Mouse (Mus musculus): Measurements from ENCODE around the gene Gm3646. TPM values are rescaled to one million over a fixed set of nuclear protein-coding genes. Genes with fewer than 3 reads are reported as not detected.

The Gm3646 gene
- polyA plus RNA-seq, 1 experiment from 2014 or later: not detected

DNA sequence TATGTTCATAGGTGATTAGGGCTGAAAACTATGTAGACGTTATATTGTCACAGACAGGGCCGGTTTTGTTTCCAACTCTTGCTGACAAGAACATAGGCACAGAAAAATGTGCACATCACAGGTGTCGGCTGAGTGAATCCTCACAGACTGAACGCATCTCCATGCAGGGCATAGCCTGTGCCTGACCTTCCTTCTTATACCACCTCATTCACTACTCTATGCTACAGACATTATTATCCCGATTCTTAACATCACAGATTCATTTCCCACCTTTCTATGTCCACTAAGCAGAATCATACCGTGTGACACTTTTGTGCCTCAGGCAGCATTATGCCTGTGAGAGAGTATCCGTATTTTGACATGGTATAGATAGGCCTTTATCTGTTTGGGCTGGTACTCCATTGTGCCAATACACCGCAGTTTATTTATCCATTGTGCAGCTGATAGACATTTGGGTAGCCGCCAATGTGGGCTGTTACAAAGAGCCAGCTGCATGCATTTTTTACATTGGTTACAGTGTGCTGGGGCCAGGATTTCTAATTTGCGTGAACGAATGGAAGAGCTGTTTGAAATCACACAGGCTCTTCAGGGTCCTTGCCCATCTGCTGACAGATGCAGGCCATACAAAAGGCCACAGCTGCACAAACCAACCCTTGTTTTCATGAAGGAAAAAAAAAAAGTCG is 33.5 kb upstream of the Gm3646 start:
- DNase-seq (ENCODE audit: low spot score, missing footprints) (peak; percentile 79), ATAC-seq (ENCODE audit: low FRiP score) (peak; percentile 85)
- Histone ChIP-seq H3K9me3 (ENCODE audit: control insufficient read depth, low read length) (no peaks in the 10 kb centered on the region), H3K9ac (ENCODE audit: low read length) (no peak overlapping the region), H3K27ac (ENCODE audit: low read depth, low read length) (peak overlapping the region; percentile 54), H3K4me2 (no peak overlapping the region), H3K27me3 (ENCODE audit: control insufficient read depth, insufficient read depth, low read length) (no peaks in the 10 kb centered on the region), H3K4me1 (ENCODE audit: control insufficient read depth, insufficient read depth, low read length) (peaks cover 6% of the 10 kb centered on the region), H3K36me3 (ENCODE audit: control insufficient read depth, insufficient read depth, low read length) (no peaks in the 10 kb centered on the region), H3K4me3 (ENCODE audit: low read depth, low read length) (no peak overlapping the region)
- WGBS: 71% methylated on average over 12 of the region's 12 CpGs

DNA sequence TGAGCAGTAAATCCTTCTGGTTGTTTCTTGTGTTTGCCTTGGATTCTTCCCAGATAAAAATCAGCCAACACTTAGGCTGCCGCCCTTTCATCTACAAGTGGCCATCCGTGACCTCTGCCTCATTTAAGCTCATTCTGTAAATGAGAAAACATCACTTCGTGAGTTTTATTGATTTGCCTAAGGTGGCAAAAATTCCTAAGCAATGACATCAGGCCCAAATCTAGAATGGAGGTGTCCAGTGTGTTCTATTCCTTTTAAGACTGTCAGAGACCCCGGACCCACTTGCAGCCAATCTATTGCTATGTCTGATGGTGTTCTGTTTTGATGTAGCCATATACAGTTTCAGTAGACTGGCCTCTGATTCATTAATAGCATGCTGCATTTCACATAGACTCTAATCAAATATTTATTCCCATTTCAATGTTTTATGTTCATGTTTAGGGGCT is 26.5 kb upstream of the Gm3646 start:
- no peaks in the 10 kb centered on the region for H3K27me3 ChIP-seq (ENCODE audit: control insufficient read depth, insufficient read depth, low read length)
- 84% methylated on average over 4 of the region's 4 CpGs for WGBS
- no peak overlapping the region for H3K4me2 ChIP-seq
- H3K9me3 ChIP-seq (ENCODE audit: control insufficient read depth, low read length): no peaks in the 10 kb centered on the region
- no peak overlapping the region for H3K9ac ChIP-seq (ENCODE audit: low read length)
- H3K4me3 ChIP-seq (ENCODE audit: low read depth, low read length): no peak overlapping the region
- ATAC-seq (ENCODE audit: low FRiP score): no peak
- H3K27ac ChIP-seq (ENCODE audit: low read depth, low read length): no peak overlapping the region
- no peaks in the 10 kb centered on the region for H3K36me3 ChIP-seq (ENCODE audit: control insufficient read depth, insufficient read depth, low read length)
- DNase-seq (ENCODE audit: low spot score, missing footprints): no peak
- H3K4me1 ChIP-seq (ENCODE audit: control insufficient read depth, insufficient read depth, low read length): no peaks in the 10 kb centered on the region

- Histone ChIP-seq H3K4me1 (ENCODE audit: control insufficient read depth, insufficient read depth, low read length) (no peaks in the 10 kb centered on the region), H3K4me2 (no peak overlapping the region), H3K27me3 (ENCODE audit: control insufficient read depth, insufficient read depth, low read length) (no peaks in the 10 kb centered on the region), H3K9me3 (ENCODE audit: control insufficient read depth, low read length) (no peaks in the 10 kb centered on the region), H3K9ac (ENCODE audit: low read length) (no peak overlapping the region), H3K27ac (ENCODE audit: low read depth, low read length) (no peak overlapping the region), H3K4me3 (ENCODE audit: low read depth, low read length) (no peak overlapping the region), H3K36me3 (ENCODE audit: control insufficient read depth, insufficient read depth, low read length) (no peaks in the 10 kb centered on the region)
- peak; percentile 35 for DNase-seq (ENCODE audit: low spot score, missing footprints)
- WGBS: 92% methylated on average over 11 of the region's 11 CpGs
- ATAC-seq (ENCODE audit: low FRiP score): no peak
Measured at GRCm38 (mm10) chr1:39830786-39831593, 25.9 kb upstream of the Gm3646 start.

DNA sequence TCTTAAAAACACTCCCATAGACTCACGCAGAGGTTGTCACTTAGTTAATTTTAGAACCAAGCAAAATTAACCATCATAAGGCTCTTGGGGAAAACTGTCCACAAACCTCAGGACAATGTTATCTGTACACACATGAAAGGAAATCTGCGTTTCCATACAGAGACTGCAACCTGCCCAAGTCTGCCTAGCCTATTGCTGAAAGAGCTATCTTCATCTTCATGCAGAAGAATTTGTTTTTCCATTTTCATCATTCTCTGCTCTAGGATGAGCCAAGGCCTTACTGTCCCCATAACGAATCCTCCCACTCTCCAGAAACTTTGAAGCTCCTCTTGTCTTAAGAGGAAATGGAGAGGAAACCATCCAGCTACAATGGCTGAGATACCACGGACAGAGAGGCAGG is 19.8 kb upstream of the Gm3646 start:
- no peaks in the 10 kb centered on the region for H3K36me3 ChIP-seq (ENCODE audit: control insufficient read depth, insufficient read depth, low read length)
- H3K4me2 ChIP-seq: no peak overlapping the region
- H3K9ac ChIP-seq (ENCODE audit: low read length): no peak overlapping the region
- no peak overlapping the region for H3K27ac ChIP-seq (ENCODE audit: low read depth, low read length)
- no peaks in the 10 kb centered on the region for H3K27me3 ChIP-seq (ENCODE audit: control insufficient read depth, insufficient read depth, low read length)
- no peaks in the 10 kb centered on the region for H3K9me3 ChIP-seq (ENCODE audit: control insufficient read depth, low read length)
- H3K4me1 ChIP-seq (ENCODE audit: control insufficient read depth, insufficient read depth, low read length): 0 out of 2 replicates have a peak, but pooled peaks cover 2% of the 10 kb centered on the region
- no peak overlapping the region for H3K4me3 ChIP-seq (ENCODE audit: low read depth, low read length)
- ATAC-seq (ENCODE audit: low FRiP score) (no peak), DNase-seq (ENCODE audit: low spot score, missing footprints) (peak; percentile 76)
- WGBS: 88% methylated on average over 4 of the region's 4 CpGs

DNA sequence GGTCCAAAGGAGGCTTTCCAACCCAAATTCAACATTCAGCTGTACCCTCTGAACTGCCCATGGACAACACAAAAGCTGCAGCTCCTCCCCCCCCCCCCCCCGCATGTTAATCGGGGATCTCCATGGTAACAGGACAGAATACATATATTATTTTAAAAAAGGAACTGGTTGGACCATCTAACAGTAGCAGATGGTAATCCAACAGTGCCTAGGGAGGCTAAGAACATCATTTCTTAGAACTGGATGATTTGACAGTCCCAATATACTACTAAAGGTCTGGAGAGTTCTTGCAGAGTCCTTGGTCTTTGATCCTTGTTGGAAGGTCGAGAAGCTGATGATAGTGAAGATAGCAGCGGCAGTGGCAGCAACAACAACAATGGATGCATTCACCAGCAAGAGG is 19.1 kb upstream of the Gm3646 start:
- no peak overlapping the region for H3K27ac ChIP-seq (ENCODE audit: low read depth, low read length)
- WGBS: 55% methylated on average over 4 of the region's 4 CpGs
- H3K4me3 ChIP-seq (ENCODE audit: low read depth, low read length): no peak overlapping the region
- H3K4me2 ChIP-seq: no peak overlapping the region
- no peak for ATAC-seq (ENCODE audit: low FRiP score)
- no peaks in the 10 kb centered on the region for H3K9me3 ChIP-seq (ENCODE audit: control insufficient read depth, low read length)
- no peak overlapping the region for H3K9ac ChIP-seq (ENCODE audit: low read length)
- H3K27me3 ChIP-seq (ENCODE audit: control insufficient read depth, insufficient read depth, low read length): no peaks in the 10 kb centered on the region
- DNase-seq (ENCODE audit: low spot score, missing footprints): peak; percentile 76
- 0 out of 2 replicates have a peak, but pooled peaks cover 2% of the 10 kb centered on the region for H3K4me1 ChIP-seq (ENCODE audit: control insufficient read depth, insufficient read depth, low read length)
- H3K36me3 ChIP-seq (ENCODE audit: control insufficient read depth, insufficient read depth, low read length): no peaks in the 10 kb centered on the region

- no peaks in the 10 kb centered on the region for H3K36me3 ChIP-seq (ENCODE audit: control insufficient read depth, insufficient read depth, low read length)
- H3K27ac ChIP-seq (ENCODE audit: low read depth, low read length): no peak overlapping the region
- no peak overlapping the region for H3K9ac ChIP-seq (ENCODE audit: low read length)
- 0 out of 2 replicates have a peak, but pooled peaks cover 2% of the 10 kb centered on the region for H3K4me1 ChIP-seq (ENCODE audit: control insufficient read depth, insufficient read depth, low read length)
- 84% methylated on average over 10 of the region's 10 CpGs for WGBS
- ATAC-seq (ENCODE audit: low FRiP score) (no peak), DNase-seq (ENCODE audit: low spot score, missing footprints) (peak; percentile 26)
- H3K4me2 ChIP-seq: no peak overlapping the region
- H3K9me3 ChIP-seq (ENCODE audit: control insufficient read depth, low read length): no peaks in the 10 kb centered on the region
- H3K4me3 ChIP-seq (ENCODE audit: low read depth, low read length): no peak overlapping the region
- H3K27me3 ChIP-seq (ENCODE audit: control insufficient read depth, insufficient read depth, low read length): no peaks in the 10 kb centered on the region
Measured at GRCm38 (mm10) chr1:39819596-39819995, 14.5 kb upstream of the Gm3646 start.

DNA sequence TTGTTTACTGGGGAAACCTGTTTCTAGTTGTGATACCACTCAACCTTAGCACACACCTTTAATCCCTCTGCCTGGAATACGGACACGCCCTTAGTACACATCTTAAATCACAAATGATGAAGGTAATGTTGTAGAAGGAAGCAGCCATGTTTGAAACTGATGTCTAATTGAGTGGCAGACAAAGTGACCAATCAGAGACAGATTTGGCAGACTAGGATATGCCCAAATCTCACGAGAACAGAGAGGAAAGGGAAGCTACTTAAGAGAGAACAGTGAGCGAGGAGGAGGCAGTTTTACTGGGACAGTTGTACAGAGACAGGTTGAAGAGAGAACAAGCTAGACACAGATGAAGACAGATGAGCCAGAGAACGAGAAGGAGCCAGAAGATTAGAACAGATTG is 10.6 kb upstream of the Gm3646 start:
- no peak overlapping the region for H3K4me2 ChIP-seq
- no peak overlapping the region for H3K4me3 ChIP-seq (ENCODE audit: low read depth, low read length)
- H3K9ac ChIP-seq (ENCODE audit: low read length): no peak overlapping the region
- DNase-seq (ENCODE audit: low spot score, missing footprints): peak; percentile 72
- H3K27ac ChIP-seq (ENCODE audit: low read depth, low read length): no peak overlapping the region
- H3K4me1 ChIP-seq (ENCODE audit: control insufficient read depth, insufficient read depth, low read length): no peaks in the 10 kb centered on the region
- no peaks in the 10 kb centered on the region for H3K36me3 ChIP-seq (ENCODE audit: control insufficient read depth, insufficient read depth, low read length)
- ATAC-seq (ENCODE audit: low FRiP score): no peak
- WGBS: 86% methylated on average over 5 of the region's 5 CpGs
- no peaks in the 10 kb centered on the region for H3K27me3 ChIP-seq (ENCODE audit: control insufficient read depth, insufficient read depth, low read length)
- no peaks in the 10 kb centered on the region for H3K9me3 ChIP-seq (ENCODE audit: control insufficient read depth, low read length)

DNA sequence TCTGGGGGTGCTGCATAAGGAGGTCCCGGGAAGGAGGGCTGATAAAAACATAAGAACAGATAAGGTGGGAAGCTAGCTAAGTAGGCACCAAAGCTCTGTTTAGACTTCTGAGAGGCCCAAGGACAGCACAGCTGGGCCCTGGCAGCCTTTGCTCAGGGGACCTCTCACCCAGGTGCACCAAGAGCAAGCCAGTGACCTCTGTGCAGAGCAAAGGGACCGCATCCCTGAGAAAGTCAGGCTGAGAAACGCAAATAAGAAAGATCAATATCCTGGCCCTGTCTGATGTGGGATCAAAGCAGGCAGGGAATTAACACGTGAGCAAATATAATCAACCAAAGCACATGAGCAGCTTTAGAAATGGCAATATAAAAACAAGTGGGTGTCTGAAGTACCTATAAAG is 7.9 kb upstream of the Gm3646 start:
- Histone ChIP-seq H3K9me3 (ENCODE audit: control insufficient read depth, low read length) (no peaks in the 10 kb centered on the region), H3K4me1 (ENCODE audit: control insufficient read depth, insufficient read depth, low read length) (no peaks in the 10 kb centered on the region)

GRCm38 (mm10) chr1:39804789-39805188 is 343 bp downstream of the Gm3646 start:
- peak; percentile 19 for DNase-seq (ENCODE audit: low spot score, missing footprints)
- Histone ChIP-seq H3K4me2 (no peak overlapping the region), H3K9me3 (ENCODE audit: control insufficient read depth, low read length) (no peaks in the 10 kb centered on the region), H3K27me3 (ENCODE audit: control insufficient read depth, insufficient read depth, low read length) (no peaks in the 10 kb centered on the region), H3K27ac (ENCODE audit: low read depth, low read length) (no peak overlapping the region), H3K4me1 (ENCODE audit: control insufficient read depth, insufficient read depth, low read length) (no peaks in the 10 kb centered on the region), H3K36me3 (ENCODE audit: control insufficient read depth, insufficient read depth, low read length) (no peaks in the 10 kb centered on the region), H3K9ac (ENCODE audit: low read length) (no peak overlapping the region), H3K4me3 (ENCODE audit: low read depth, low read length) (no peak overlapping the region)
- ATAC-seq (ENCODE audit: low FRiP score): no peak
- 89% methylated on average over 6 of the region's 6 CpGs for WGBS

More for the DNA sequence above, 7.9 kb upstream of the Gm3646 start:
- Histone ChIP-seq H3K27ac (ENCODE audit: low read depth, low read length) (no peak overlapping the region), H3K9ac (ENCODE audit: low read length) (no peak overlapping the region), H3K4me3 (ENCODE audit: low read depth, low read length) (no peak overlapping the region), H3K36me3 (ENCODE audit: control insufficient read depth, insufficient read depth, low read length) (no peaks in the 10 kb centered on the region), H3K4me2 (no peak overlapping the region), H3K27me3 (ENCODE audit: control insufficient read depth, insufficient read depth, low read length) (no peaks in the 10 kb centered on the region)
- WGBS: 74% methylated on average over 4 of the region's 4 CpGs
- peak; percentile 33; the same call in 1 of the 2 replicates for ATAC-seq (ENCODE audit: low FRiP score)
- DNase-seq (ENCODE audit: low spot score, missing footprints): no peak
